Mouse (Mus musculus) frontal cortex, postnatal 25 days (tissue): ENCODE results near the gene Otx2.
"Not testable (repeated sequence)": the region's sequence is repeated elsewhere in the genome, so short reads cannot be mapped to it uniquely, and the experiment has no call there.

Source experiments
- DNase-seq, 2 experiments: peaks; one replicate each; pipeline ENCODE4 v3.0.0; 2022; ENCODE audit warnings: low spot score in 2 of 2

Gene Otx2

GRCm38 (mm10) chr14:48653676-48654510, 19.7 kb downstream of the Otx2 start:
- DNase-seq: no peak

GRCm38 (mm10) chr14:48653081-48653480, 20.5 kb downstream of the Otx2 start:
- no peak for DNase-seq

GRCm38 (mm10) chr14:48652256-48652655, 21.4 kb downstream of the Otx2 start:
- DNase-seq: no peak

GRCm38 (mm10) chr14:48651471-48652211, 22.0 kb downstream of the Otx2 start:
- DNase-seq: no peak

GRCm38 (mm10) chr14:48641462-48642395, 31.9 kb downstream of the Otx2 start:
- no peak for DNase-seq

- DNase-seq: no peak
Observed at GRCm38 (mm10) chr14:48633141-48633540, 40.5 kb downstream of the Otx2 start.

GRCm38 (mm10) chr14:48632335-48632734, 41.3 kb downstream of the Otx2 start:
- DNase-seq: no peak

GRCm38 (mm10) chr14:48631486-48631885, 42.1 kb downstream of the Otx2 start:
- no peak for DNase-seq

GRCm38 (mm10) chr14:48629404-48629803, 44.2 kb downstream of the Otx2 start:
- no peak for DNase-seq

- no peak for DNase-seq
Observed at GRCm38 (mm10) chr14:48626271-48626670, 47.3 kb downstream of the Otx2 start.

- no peak for DNase-seq
Observed at GRCm38 (mm10) chr14:48625331-48625694, 48.3 kb downstream of the Otx2 start.

GRCm38 (mm10) chr14:48624596-48625330, 48.9 kb downstream of the Otx2 start:
- DNase-seq: no peak

- DNase-seq: not testable (repeated sequence)
Observed at GRCm38 (mm10) chr14:48622726-48623125, 50.9 kb downstream of the Otx2 start.

GRCm38 (mm10) chr14:48616361-48616760, 57.3 kb downstream of the Otx2 start:
- DNase-seq: no peak

- DNase-seq: no peak
Observed at GRCm38 (mm10) chr14:48608641-48609310, 64.8 kb downstream of the Otx2 start.
